Mouse (Mus musculus) erythroid progenitor cell, adult 5-6 weeks (primary cell): ENCODE results near the gene Shisa6. TPM values are rescaled to one million over a fixed set of nuclear protein-coding genes. Genes with fewer than 3 reads are reported as not detected.

Experiments used
- ATAC-seq: replicated peaks from 2 replicates; pipeline ENCODE4 v1.8.0; 2016; ENCODE audit warnings: moderate number of reproducible peaks, mild to moderate bottlenecking, moderate TSS enrichment, inconsistent platforms; ENCODE audit not compliant: poor library complexity, low FRiP score, severe bottlenecking
- total RNA-seq, 2 experiments: library from RNA; stranded (forward) in 1 of 2; stranded (reverse) in 1 of 2; fragments of 150-400 nt in 1 of 2; fragments of 186-747, 209-891 nt in 1 of 2; gene quantifications; 2 replicates each; pipeline versions ENCODE4 v1.2.3 to v1.2.4; 2015 to 2017; ENCODE audit warnings: low replicate concordance in 2 of 2

The Shisa6 gene
- total RNA-seq, 2 experiments from 2014 or later = not detected

DNA sequence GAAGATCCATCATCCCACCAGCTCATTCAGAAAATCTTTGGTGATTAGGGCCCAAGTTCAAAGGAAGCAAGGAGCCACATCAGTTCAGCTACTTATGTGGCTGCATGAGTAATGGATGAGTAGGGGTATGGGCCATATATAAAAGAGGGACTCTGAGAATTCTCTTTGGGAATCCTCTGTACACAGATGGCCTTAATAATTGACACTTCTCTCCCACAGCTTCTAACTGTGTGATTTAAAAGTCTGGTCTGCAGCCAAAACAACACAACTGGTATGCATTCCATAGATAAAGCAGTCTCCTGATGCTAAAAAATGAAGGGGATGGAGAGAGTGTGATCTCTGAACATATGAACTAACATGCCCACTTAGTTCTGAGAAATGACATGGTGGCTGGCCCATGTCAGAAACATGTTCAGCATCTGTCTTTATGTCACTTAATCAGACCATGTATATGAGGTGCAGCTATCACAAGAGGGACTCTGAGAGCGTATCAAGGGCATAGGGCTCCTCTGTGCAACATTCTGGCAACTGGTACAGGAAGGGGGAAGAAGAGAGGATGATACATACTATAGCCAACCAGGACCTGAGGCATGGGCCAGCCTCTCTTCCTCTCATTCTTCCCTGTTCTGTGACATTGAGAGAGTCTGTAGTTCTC, 260.3 kb downstream of the Shisa6 start:
- no peak for ATAC-seq

GRCm38 (mm10) chr11:66260205-66260604, 265.6 kb downstream of the Shisa6 start:
- ATAC-seq = no peak

GRCm38 (mm10) chr11:66258851-66259250, 266.9 kb downstream of the Shisa6 start:
- ATAC-seq = no peak

DNA sequence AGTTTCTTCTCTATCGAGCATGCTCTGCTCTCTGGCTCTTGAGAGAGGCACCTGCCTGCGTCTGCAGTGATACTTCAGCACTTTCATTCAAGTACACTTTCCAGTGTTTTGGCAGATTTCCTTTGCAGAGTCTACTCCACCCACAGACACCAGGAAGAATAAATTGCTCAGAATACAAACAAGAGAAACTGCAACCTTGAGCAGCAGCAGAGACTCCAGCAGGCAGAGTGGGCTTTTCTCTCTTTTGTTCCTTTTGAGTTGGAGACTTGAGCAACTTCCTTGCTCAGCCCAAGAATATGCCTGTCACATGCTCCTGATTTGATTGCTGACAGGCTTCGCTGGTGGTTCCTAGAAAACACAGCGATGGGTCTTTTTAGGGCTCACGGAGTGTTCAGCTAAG, 278.6 kb downstream of the Shisa6 start:
- no peak for ATAC-seq

DNA sequence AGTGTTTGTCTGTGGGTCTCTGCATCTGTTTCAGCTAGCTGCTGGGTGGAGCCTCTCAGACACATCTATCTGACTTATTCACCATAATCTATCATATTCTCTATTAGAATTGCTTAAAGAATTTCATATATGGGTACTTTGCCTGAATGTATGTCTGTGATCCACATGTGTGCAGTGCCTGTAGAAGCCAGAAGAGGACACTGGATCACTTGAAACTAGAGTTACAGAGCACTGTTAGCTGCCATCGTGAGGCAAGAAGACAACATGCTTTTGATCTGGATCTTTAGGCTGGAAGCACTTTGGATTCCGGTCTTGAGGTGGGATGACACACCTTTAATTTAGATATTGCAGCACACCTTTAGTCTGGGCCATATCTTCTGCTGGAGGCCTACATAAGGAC, 289.2 kb downstream of the Shisa6 start:
- ATAC-seq = no peak

DNA sequence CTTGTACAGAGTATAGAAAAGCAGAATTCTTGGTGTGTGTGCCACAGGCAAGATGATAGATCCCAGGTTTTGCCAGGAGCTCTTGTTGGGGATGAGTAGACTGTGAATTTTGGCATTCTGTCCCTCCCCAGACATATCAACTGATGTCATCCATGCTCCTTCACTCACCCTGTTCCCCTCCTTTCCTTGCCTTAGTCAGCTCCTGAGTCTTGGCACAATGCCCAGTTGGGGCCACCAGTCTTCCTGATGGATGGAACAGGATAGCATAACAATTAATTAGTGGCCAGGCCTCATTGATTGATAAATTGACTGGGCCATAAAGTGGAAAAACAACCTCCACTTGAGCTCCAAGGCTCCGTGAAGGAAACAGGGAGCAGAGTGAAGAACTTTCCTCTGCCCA, 292.9 kb downstream of the Shisa6 start:
- ATAC-seq = no peak

DNA sequence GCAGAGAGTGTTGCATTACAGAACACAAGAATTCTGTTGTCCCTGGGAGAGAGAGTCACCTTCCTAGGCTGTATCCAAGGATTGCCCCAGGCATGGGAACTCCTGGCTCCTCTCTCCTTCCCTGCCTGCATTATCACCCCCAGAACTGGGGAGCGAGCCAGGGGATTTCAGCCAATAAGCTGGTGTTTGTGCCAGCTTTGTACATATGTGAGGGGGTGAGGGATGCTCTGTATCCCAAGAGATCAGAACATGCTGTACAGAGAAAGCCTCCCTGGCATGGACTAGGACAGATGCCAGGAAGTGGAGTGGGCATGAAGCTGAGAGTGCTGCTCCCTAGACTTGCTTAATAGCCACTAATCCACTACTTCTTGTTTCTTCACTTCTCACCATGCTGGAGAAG, 303.6 kb downstream of the Shisa6 start:
- no peak for ATAC-seq

- ATAC-seq = no peak
These were observed 307.3 kb downstream of the Shisa6 start for GRCm38 (mm10) chr11:66218469-66218868.

GRCm38 (mm10) chr11:66188627-66189287, 337.0 kb downstream of the Shisa6 start:
- no peak for ATAC-seq

- ATAC-seq = no peak
These were observed 337.6 kb downstream of the Shisa6 start for GRCm38 (mm10) chr11:66188146-66188545.

GRCm38 (mm10) chr11:66177781-66178180, 348.0 kb downstream of the Shisa6 start:
- no peak for ATAC-seq

- ATAC-seq = no peak
These were observed 357.7 kb downstream of the Shisa6 start, which contains the start of gene Dnah9 for GRCm38 (mm10) chr11:66167801-66168651. Gene Dnah9, minus strand, starts transcription at chr11:66168551.

DNA sequence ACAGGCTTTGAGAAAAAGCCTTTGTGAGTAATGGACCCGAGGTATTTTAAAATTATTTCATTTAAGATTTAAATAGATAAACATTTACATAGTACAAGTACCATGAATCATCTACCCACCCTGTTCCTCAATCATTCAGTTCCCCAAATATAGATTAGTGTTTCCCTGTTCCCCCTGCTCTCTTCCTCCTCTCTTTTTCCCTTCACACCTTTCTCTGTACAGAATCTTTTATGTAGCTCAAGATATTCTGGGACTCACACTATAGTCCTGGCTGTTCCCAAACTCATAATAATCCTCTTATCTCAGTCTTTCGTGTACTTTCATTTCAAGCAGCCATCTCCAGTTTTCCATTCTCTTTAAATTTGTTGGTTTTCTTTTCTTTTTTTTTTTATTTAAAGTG, 361.7 kb downstream of the Shisa6 start:
- ATAC-seq = no peak
